Mouse (Mus musculus) lung, embryonic 14.5 days (tissue): ENCODE data around the gene Kif5a. TPM values are rescaled to one million over a fixed set of nuclear protein-coding genes. Genes with fewer than 3 reads are reported as not detected.

ENCODE experiments used
- ATAC-seq: fragments of 200-750 bp; cut with Nextera tagmentation; 2 replicates; pipeline ENCODE4 v1.8.0; 2017; ENCODE audit warnings: mild to moderate bottlenecking, moderate TSS enrichment, moderate library complexity; ENCODE audit not compliant: insufficient read depth
- DNase-seq: peaks from one replicate; pipeline ENCODE4 v3.0.0-alpha.2; 2015
- H3K27ac ChIP-seq: fragments of 300-500 bp; sonication (generic); 2 replicates; pipeline ENCODE4 v1.5.1; 2014; ENCODE audit warnings: low read depth, mild to moderate bottlenecking, moderate library complexity
- H3K27me3 ChIP-seq: fragments of 300-500 bp; sonication (generic); 2 replicates; pipeline ENCODE4 v1.6.1; 2014; ENCODE audit warnings: low read length, control low read depth; ENCODE audit not compliant: insufficient read depth
- H3K36me3 ChIP-seq: fragments of 300-500 bp; sonication (generic); 2 replicates; pipeline ENCODE4 v1.6.1; 2014; ENCODE audit warnings: control low read depth; ENCODE audit not compliant: insufficient read depth
- H3K4me1 ChIP-seq: fragments of 300-500 bp; sonication (generic); 2 replicates; pipeline ENCODE4 v1.6.1; 2014; ENCODE audit warnings: antibody characterized with exemption, control low read depth; ENCODE audit not compliant: insufficient read depth
- H3K4me2 ChIP-seq: fragments of 300-500 bp; sonication (generic); 2 replicates; pipeline ENCODE4 v1.6.1; 2014; ENCODE audit warnings: mild to moderate bottlenecking
- H3K4me3 ChIP-seq: fragments of 300-500 bp; sonication (generic); 2 replicates; pipeline ENCODE4 v1.5.1; 2014; ENCODE audit warnings: low read depth, low read length
- H3K9ac ChIP-seq: fragments of 300-500 bp; sonication (generic); 2 replicates; pipeline ENCODE4 v1.6.1; 2014
- H3K9me3 ChIP-seq: fragments of 300-500 bp; sonication (generic); 2 replicates; pipeline ENCODE4 v1.6.1; 2016; ENCODE audit warnings: low read depth, low read length, control low read depth
- CTCF ChIP-seq: IDR thresholded peaks from 2 replicates; pipeline ENCODE4 v1.5.1; 2016; ENCODE audit warnings: antibody characterized with exemption, low read depth
- WGBS: fragments of 180-500 bp; shearing (Covaris S2); extraction: QIAGEN DNeasy Blood & Tissue Kit; methylation state at CpG from one replicate; pipeline ENCODE4 v1.1.7; 2014; 5-methylcytosine and 5-hydroxymethylcytosine counted together
- polyA plus RNA-seq: library from polyadenylated mRNA; unstranded; fragments of >200 nt; fragmentation: Nextera tagmentation; extraction: Ambion mirVana; gene quantifications from 2 replicates; pipeline ENCODE4 v1.2.1, GENCODE M21; 2014

Kif5a gene
- polyA plus RNA-seq, 1 experiment from 2014 or later, result 0.64 TPM

DNA sequence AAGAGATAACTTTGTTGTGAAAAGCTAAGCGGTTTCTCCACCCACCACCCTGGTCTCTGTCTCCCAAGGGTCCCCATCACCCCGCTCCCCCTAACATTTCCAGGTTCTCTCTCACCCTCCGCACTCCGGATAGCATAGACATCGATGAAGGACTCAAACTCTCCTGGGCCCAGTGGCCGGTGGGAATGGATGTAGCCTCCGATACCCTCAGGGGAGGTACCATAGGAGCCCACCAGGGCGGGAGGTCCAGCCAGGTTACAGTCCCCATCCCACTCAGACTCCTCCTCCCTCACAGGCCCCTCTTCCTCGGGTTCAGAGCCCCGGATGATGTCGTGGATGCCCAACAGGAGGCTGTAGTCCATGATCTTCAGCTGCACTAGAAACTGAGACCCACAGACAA is 63.7 kb downstream of the Kif5a start:
- no peaks in the 10 kb centered on the region for H3K27me3 ChIP-seq
- no peaks in the 10 kb centered on the region for H3K9me3 ChIP-seq
- H3K9ac ChIP-seq, result no peak overlapping the region
- no peak overlapping the region for H3K4me2 ChIP-seq
- no peak overlapping the region for H3K27ac ChIP-seq
- no peak for ATAC-seq
- DNase-seq, result no peak
- 74% methylated on average over 11 of the region's 11 CpGs for WGBS
- peaks cover 43% of the 10 kb centered on the region for H3K36me3 ChIP-seq
- H3K4me3 ChIP-seq, result no peak overlapping the region
- H3K4me1 ChIP-seq, result peaks cover 2% of the 10 kb centered on the region; the same call in 1 of the 2 replicates
- TF ChIP-seq CTCF, result no peak

DNA sequence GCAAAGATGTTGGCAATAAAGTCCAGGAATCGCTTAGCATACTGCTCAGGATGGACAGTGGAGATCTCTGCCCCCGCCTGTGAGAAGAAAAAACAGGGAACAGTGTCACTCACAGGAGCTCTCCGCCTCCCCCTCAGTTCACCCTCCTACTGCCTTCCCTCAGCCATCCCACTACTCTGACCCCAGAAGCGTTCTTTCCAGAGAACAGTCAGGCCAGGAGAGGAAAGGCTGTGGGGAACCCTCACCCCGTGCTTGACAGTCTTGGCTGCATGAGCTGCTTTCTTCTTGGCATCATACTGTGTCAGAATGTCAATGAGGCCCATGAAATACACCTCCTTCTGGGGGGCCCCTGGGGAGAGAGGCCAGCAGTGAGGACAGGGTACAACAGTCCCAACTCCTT is 64.1 kb downstream of the Kif5a start:
- WGBS, result 64% methylated on average over 5 of the region's 5 CpGs
- ATAC-seq (no peak), DNase-seq (no peak)
- no peaks in the 10 kb centered on the region for H3K9me3 ChIP-seq
- H3K9ac ChIP-seq, result no peak overlapping the region
- no peak for TF ChIP-seq CTCF
- peaks cover 6% of the 10 kb centered on the region; the same call in 1 of the 2 replicates for H3K4me1 ChIP-seq
- no peak overlapping the region for H3K4me2 ChIP-seq
- no peak overlapping the region for H3K4me3 ChIP-seq
- no peak overlapping the region for H3K27ac ChIP-seq
- peaks cover 41% of the 10 kb centered on the region for H3K36me3 ChIP-seq
- H3K27me3 ChIP-seq, result no peaks in the 10 kb centered on the region

DNA sequence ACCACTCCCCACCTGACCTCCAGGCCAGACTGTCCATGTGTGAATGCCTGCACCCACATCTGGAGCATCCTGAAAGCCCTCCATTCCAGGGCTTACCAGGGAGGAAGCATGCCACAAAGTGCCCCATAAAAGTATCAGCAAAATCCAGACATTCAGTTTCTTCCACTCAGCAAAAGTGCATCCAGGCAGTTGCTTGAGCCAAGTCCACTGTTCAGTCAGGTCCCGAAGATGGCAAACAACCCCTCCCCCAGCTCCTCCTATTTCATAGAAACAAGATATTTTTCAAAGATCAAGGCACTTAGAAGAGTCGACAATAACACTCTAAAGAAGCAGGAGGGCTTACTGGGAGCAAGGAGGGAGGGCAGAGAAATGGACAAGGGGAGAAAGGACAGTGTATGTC is 64.7 kb downstream of the Kif5a start:
- Histone ChIP-seq H3K36me3 (peaks cover 36% of the 10 kb centered on the region), H3K4me2 (no peak overlapping the region), H3K4me3 (no peak overlapping the region), H3K9ac (no peak overlapping the region), H3K4me1 (peaks cover 6% of the 10 kb centered on the region; the same call in 1 of the 2 replicates), H3K27me3 (no peaks in the 10 kb centered on the region), H3K27ac (no peak overlapping the region), H3K9me3 (no peaks in the 10 kb centered on the region)
- TF ChIP-seq CTCF, result no peak
- DNase-seq (no peak), ATAC-seq (no peak)
- WGBS, result 35% methylated on average over 2 of the region's 2 CpGs

DNA sequence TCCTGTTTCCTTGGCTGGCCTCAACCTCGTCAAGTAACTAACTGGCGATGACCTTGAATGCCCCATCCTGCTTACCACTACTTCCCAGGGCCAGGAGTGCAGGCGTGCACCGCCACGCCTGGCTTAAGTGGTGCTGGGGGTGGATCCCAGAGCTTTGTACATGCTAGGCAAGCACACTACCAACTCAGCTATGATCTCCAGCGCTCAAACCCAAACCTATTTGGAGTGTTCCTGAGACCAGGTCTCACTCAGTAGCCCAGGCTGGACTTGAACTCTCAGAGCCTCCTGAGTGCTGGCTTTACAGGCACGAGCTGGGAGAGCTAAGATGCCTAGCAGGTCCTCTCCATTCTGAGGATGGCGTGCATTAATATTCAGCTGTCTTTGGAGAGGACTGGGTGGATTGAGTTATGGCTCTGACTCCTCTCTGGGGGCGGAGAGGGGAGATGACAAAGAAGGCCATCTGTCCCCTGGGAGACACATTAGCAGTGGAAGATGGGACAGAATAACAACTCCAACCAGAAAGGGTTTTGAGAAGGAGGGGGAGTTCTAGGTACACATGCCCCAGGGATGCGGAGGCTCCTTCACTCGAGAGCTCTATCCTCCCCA is 65.5 kb downstream of the Kif5a start:
- Histone ChIP-seq H3K9me3 (no peaks in the 10 kb centered on the region), H3K4me1 (peaks cover 6% of the 10 kb centered on the region; the same call in 1 of the 2 replicates), H3K9ac (no peak overlapping the region), H3K27me3 (no peaks in the 10 kb centered on the region), H3K36me3 (peaks cover 37% of the 10 kb centered on the region), H3K4me2 (no peak overlapping the region), H3K4me3 (no peak overlapping the region), H3K27ac (no peak overlapping the region)
- 85% methylated on average over 11 of the region's 11 CpGs for WGBS
- ATAC-seq (no peak), DNase-seq (no peak)
- TF ChIP-seq CTCF, result no peak

DNA sequence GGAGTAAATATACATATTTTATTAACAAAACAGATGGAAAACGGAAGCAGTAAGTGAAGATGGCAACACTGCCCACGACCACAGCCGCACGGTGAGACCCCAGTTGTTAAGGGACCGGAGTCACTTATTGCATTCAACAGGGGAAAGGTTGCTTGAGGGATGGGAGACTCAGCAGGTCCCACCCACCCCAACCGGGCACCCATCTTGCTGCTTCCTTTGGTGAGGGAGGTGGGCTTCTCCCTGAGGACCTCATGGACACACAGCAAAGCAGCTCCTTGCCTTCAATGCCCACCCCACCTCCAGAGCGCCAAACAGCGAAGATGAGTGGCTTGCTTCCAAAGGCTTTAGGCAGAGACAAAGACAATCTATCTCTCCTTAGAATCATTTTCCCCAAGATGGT is 66.0 kb downstream of the Kif5a start:
- no peak for ATAC-seq
- peaks cover 36% of the 10 kb centered on the region for H3K36me3 ChIP-seq

DNA sequence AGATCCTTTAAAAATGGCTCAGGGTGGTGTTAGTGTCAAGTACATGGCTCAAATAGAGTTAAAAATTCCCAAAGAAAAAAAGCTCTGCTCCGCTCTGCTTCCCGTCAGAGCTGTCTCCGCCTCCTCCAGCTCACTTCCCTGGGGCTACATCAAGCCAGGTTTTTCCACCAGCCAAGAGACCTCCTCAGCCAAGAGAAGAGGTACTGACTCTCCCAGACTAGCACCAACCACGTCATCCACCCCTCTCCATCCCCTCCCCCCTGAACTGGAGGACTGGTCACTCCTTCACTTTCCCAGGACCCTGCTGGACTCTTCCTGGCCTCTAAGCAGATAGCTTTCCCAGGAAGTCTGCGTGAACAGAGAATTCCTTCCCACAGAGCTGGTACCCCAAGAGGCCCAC is 66.8 kb downstream of the Kif5a start:
- no peak for TF ChIP-seq CTCF
- H3K9ac ChIP-seq, result peak overlapping the region; percentile 92
- peak overlapping the region; percentile 80 for H3K4me2 ChIP-seq
- WGBS, result 4% methylated on average over 5 of the region's 5 CpGs
- H3K27me3 ChIP-seq, result no peaks in the 10 kb centered on the region
- DNase-seq (peak; percentile 83), ATAC-seq (peak; percentile 82)
- peaks cover 36% of the 10 kb centered on the region for H3K36me3 ChIP-seq
- no peaks in the 10 kb centered on the region for H3K9me3 ChIP-seq
- peak overlapping the region; percentile 87 for H3K4me3 ChIP-seq
- peaks cover 6% of the 10 kb centered on the region; the same call in 1 of the 2 replicates for H3K4me1 ChIP-seq
- H3K27ac ChIP-seq, result peak overlapping the region; percentile 96

More for the DNA sequence above, 66.0 kb downstream of the Kif5a start:
- DNase-seq, result no peak
- H3K9me3 ChIP-seq, result no peaks in the 10 kb centered on the region
- 86% methylated on average over 8 of the region's 8 CpGs for WGBS
- peak overlapping the region; percentile 43; the same call in 1 of the 2 replicates for H3K27ac ChIP-seq
- H3K4me3 ChIP-seq, result no peak overlapping the region
- no peak for TF ChIP-seq CTCF
- H3K4me1 ChIP-seq, result peaks cover 6% of the 10 kb centered on the region; the same call in 1 of the 2 replicates
- H3K4me2 ChIP-seq, result no peak overlapping the region
- H3K27me3 ChIP-seq, result no peaks in the 10 kb centered on the region
- no peak overlapping the region for H3K9ac ChIP-seq

DNA sequence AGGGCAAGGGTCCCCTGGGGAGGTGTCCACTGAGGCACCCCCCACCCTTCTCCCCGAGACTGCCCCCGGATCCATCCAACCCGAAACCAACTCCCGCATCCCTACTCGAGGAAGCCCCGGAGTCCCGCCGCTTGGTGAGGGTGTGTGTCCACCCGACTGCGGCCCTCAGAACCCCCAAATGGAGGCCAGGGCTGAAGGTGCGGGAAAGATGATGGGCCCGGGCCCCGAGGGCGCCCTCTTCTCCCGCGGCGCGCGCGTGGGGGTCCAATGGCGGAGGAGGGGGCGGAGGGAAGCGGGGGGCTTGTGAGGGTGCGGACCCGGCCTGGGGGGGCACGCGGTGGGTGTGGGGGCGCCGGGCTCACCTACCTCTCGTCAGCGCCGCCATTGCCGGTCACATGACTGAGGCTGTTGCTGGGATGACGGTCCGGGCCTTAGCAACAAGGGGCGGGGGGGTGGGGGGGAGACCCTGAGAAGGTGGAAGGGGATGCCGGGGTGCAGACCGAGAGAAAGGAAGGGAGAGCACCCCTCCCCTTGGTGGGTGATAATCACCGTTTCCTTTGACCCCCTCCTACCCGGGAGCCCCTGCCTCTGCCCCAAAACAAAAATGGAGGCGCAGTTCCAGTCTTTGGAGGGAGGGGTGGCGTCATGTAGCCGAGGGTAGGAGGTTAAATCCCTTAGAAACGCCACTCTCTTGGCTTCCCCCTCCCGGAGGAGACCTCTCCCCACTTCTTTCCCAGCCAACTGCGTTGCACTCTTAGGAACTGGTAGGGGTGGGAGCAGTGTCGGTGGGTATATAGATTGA is 67.6 kb downstream of the Kif5a start, which contains the start of gene Dtx3:
Gene Dtx3 (minus strand): TSS at position 401 of the 802 bp plus-strand sequence.
- Histone ChIP-seq H3K4me1 (peaks cover 12% of the 10 kb centered on the region), H3K27ac (peak within 1 kb of the TSS; percentile 96), H3K4me3 (peak within 1 kb of the TSS; percentile 87), H3K36me3 (peaks cover 44% of the 10 kb centered on the region), H3K9me3 (no peaks in the 10 kb centered on the region), H3K9ac (peak within 1 kb of the TSS; percentile 92), H3K4me2 (peak within 1 kb of the TSS; percentile 80), H3K27me3 (no peaks in the 10 kb centered on the region)
- WGBS, result under 1% methylated on average over 36 of the region's 47 CpGs
- ATAC-seq (peak; percentile 51), DNase-seq (peak; percentile 57)
- no peak for TF ChIP-seq CTCF
